Mouse (Mus musculus): ENCODE results near the gene Tbx15.

GRCm38 (mm10) chr3:99259741-99260270 is 19.6 kb downstream of the Tbx15 start:
- TF ChIP-seq GATA1 (IDR thresholded peaks at IDR 0.05; ENCODE audit: borderline replicate concordance, low read length): no peak
- no peak for TF ChIP-seq FLI1 (IDR thresholded peaks at IDR 0.05; ENCODE audit: low read length)

Measured in megakaryocyte, embryonic 14.5 days (primary cell).